Mouse (Mus musculus): ENCODE data around the gene Ralgapa2.

DNA sequence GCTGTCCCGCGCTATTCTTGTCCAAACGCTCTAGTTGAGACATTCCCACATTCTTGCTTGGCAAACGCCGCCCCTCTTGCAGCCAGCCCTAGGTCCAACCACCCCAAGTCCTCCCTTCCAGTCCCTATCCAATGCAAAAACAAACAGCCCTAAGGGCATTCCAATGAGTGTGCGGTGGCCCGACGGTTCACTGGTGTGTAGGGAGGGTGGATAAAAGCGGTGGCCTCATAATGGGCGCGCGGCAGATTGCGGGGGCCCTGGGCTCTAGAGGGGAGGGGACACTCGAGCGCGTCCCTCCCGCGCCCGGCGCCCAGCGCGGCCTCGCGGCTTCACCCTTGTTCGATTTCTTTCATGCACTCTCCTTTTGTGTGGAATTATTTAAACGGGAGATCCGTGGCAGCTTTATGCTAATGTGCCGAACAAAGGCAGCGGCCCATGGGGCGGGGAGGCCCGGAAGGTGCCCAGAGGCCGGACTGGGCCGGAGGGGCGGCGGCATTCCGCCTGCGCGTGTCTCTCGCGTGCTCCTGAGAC is 293.9 kb downstream of the Ralgapa2 start:
- no peak for TF ChIP-seq TAL1 (IDR thresholded peaks at IDR 0.05; ENCODE audit: low read length)
- TF ChIP-seq GATA1 (IDR thresholded peaks at IDR 0.05; ENCODE audit: low read length): no peak

Data from erythroblast, embryonic 14.5 days (primary cell).